Mouse (Mus musculus) liver, adult 2 months (tissue): ENCODE data around the gene Kat5.

Experiments used
- CTCF ChIP-seq: fragments of 200-500 bp; IDR thresholded peaks from 2 replicates; pipeline ENCODE4 v1.5.1; 2011; ENCODE audit warnings: low read depth, low read length, control low read depth
- POLR2A ChIP-seq: fragments of 200-500 bp; IDR thresholded peaks from 2 replicates; pipeline ENCODE4 v1.6.1; 2011; ENCODE audit warnings: low read length, control low read depth; ENCODE audit not compliant: insufficient read depth; ENCODE audit errors: extremely low read depth

DNA sequence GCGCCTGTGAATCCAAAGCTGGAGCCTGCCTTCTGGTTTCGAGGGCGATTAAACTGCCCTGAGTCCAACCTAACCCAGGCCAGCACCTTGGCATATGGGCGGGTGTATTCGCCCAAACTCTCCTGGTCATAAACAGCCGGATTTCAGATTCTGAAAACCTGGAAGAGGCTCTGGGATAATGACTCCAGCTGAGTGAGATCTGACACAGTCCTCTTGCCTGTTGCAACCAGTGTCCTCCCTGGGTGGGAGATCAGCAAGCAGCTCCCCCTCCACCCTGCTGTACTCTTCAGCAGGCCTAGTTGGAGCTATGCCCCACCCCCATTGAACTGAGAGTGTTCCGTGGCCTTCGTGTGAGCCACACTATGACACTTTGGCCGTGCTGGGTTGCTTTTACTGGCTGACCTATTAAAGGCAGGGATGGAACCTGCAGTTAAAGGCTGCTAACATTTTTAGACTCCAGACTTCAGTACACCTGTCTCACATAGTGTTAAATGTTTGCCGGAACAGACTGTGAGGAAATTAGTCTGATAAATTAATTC, 48.7 kb downstream of the Kat5 start:
- TF ChIP-seq POLR2A (no peak), CTCF (no peak)
